16 mouse cellular contexts compared by ENCODE assay signal in genomic region chr5:23405666-23406404, GRCm38 (mm10). TPM values are rescaled to one million over a fixed set of nuclear protein-coding genes. Genes with fewer than 3 reads are reported as not detected.
DNase-seq lines count a peak whose midpoint lies in the region; ATAC-seq and TF ChIP-seq lines count a peak whose summit lies in the region.
"Had no signal": no experiment of that assay in that cellular context is flagged by ENCODE, and none has a peak within 500 bp of the region (broad histone marks: within the 10 kb centered on the region; RNA-seq: fewer than 3 reads in every experiment).

No protein-coding gene starts in this region.

- dilution Hi-C loops in CH12.LX (cut with MboI; ENCODE audit: extremely low pct_ligation_motif_present, extremely low pct_unique_long_range_greater_than_20kb, low sequenced_read_pairs): no loop called here

- DNase-seq in heart, postnatal 0 days (ENCODE audit: low spot score): peak; percentile 3
- DNase-seq in heart, adult 8-10 months (ENCODE audit: low spot score): no peak
- peak; percentile 90 for DNase-seq in CH12.LX (ENCODE audit: extremely low read depth)
- DNase-seq in kidney, postnatal 14 days: no peak
- DNase-seq: adrenal gland, adult 8-10 months; adrenal gland, postnatal 36 days; cerebellum, adult 2 months; cerebellum, postnatal 10 days; forebrain, postnatal 0 days; gastrocnemius, postnatal 14 days; heart, postnatal 10 days had no signal

- no peak overlapping the region for H3K4me2 ChIP-seq in heart, postnatal 0 days (ENCODE audit: low read depth, low read length)
- H3K4me2 ChIP-seq in CH12.LX (ENCODE audit: insufficient read depth, low read depth, poor library complexity, severe bottlenecking): peak overlapping the region; percentile 62
- H3K4me2 ChIP-seq in embryonic facial prominence, embryonic 15.5 days (replicated peaks): no peak overlapping the region
- H3K4me2 ChIP-seq in stomach, embryonic 16.5 days (ENCODE audit: low read depth, low read length): no peak overlapping the region
- H3K4me2 ChIP-seq: forebrain, embryonic 12.5 days; heart, embryonic 13.5 days; hindbrain, embryonic 14.5 days had no signal

- no peaks in the 10 kb centered on the region for H3K36me3 ChIP-seq in heart, postnatal 0 days (replicated peaks; ENCODE audit: control insufficient read depth, insufficient read depth, low read length)
- peaks cover 12% of the 10 kb centered on the region in 2 experiments for H3K36me3 ChIP-seq in CH12.LX (replicated peaks in 1 of 2; ENCODE audit: control insufficient read depth in 1 of 2, insufficient read depth in 1 of 2, low read length in 1 of 2)
- 0 out of 2 replicates have a peak, but pooled peaks cover 10% of the 10 kb centered on the region for H3K36me3 ChIP-seq in embryonic facial prominence, embryonic 15.5 days
- H3K36me3 ChIP-seq in stomach, embryonic 16.5 days (ENCODE audit: control insufficient read depth, insufficient read depth, low read length): no peaks in the 10 kb centered on the region

- peaks cover 21% of the 10 kb centered on the region for H3K79me2 ChIP-seq in CH12.LX (replicated peaks; ENCODE audit: control insufficient read depth, extremely low read depth, insufficient read depth, poor library complexity, severe bottlenecking)

- H3K27ac ChIP-seq in heart, postnatal 0 days (ENCODE audit: low read depth): no peak overlapping the region
- H3K27ac ChIP-seq in CH12.LX (ENCODE audit: insufficient read depth, low read depth): peak overlapping the region; percentile 95
- peak overlapping the region; percentile 68; the same call in 1 of the 2 replicates for H3K27ac ChIP-seq in embryonic facial prominence, embryonic 15.5 days (replicated peaks)
- H3K27ac ChIP-seq in stomach, embryonic 16.5 days (ENCODE audit: low read length): peak overlapping the region; percentile 2; the same call in 1 of the 2 replicates
- H3K27ac ChIP-seq: forebrain, embryonic 12.5 days; heart, embryonic 13.5 days; hindbrain, embryonic 14.5 days had no signal

- in situ Hi-C loops in CH12.LX (cut with MboI; ENCODE audit: low pct_ligation_motif_present, low pct_unique_long_range_greater_than_20kb, low sequenced_read_pairs): loop anchor here (25.0 kb wide), 1 partner anchor 656 kb away; no protein-coding TSS in a partner anchor

- no peak for TF ChIP-seq EP300 in heart, postnatal 0 days (IDR thresholded peaks at IDR 0.05; ENCODE audit: low read depth)
- TF ChIP-seq EP300 in CH12.LX (IDR thresholded peaks at IDR 0.05; ENCODE audit: low read length): peak; percentile 91

- no peak for TF ChIP-seq RAD21 in CH12.LX (IDR thresholded peaks at IDR 0.05; ENCODE audit: low read depth, low read length)

- 91% methylated on average over 12 of the region's 12 CpGs for WGBS in heart, postnatal 0 days
- 81% methylated on average over 12 of the region's 12 CpGs for WGBS in embryonic facial prominence, embryonic 15.5 days
- 90% methylated on average over 12 of the region's 12 CpGs for WGBS in stomach, embryonic 16.5 days

- peak; percentile 65 for TF ChIP-seq POLR2A in CH12.LX (IDR thresholded peaks at IDR 0.05; ENCODE audit: low read depth, low read length)

- H3K4me3 ChIP-seq in heart, postnatal 0 days (ENCODE audit: low read depth, low read length): no peak overlapping the region
- peak overlapping the region; percentile 53 to 72 (median 56) for H3K4me3 ChIP-seq in CH12.LX (replicated peaks in 1 of 3; ENCODE audit: low read depth in 2 of 3, low read length in 2 of 3, poor library complexity in 1 of 3)
- no peak overlapping the region for H3K4me3 ChIP-seq in embryonic facial prominence, embryonic 15.5 days (replicated peaks)
- no peak overlapping the region for H3K4me3 ChIP-seq in stomach, embryonic 16.5 days (replicated peaks; ENCODE audit: low read length)
- H3K4me3 ChIP-seq: forebrain, embryonic 12.5 days; heart, embryonic 13.5 days had no signal

- no peak overlapping the region for H3K9ac ChIP-seq in heart, postnatal 0 days (replicated peaks; ENCODE audit: low read depth, low read length)
- peak overlapping the region; percentile 79 for H3K9ac ChIP-seq in CH12.LX (ENCODE audit: insufficient read depth, low read depth)
- H3K9ac ChIP-seq in embryonic facial prominence, embryonic 15.5 days: no peak overlapping the region
- H3K9ac ChIP-seq in stomach, embryonic 16.5 days (ENCODE audit: low read length): no peak overlapping the region
- H3K9ac ChIP-seq: forebrain, embryonic 12.5 days; forebrain, postnatal 0 days; heart, embryonic 13.5 days; hindbrain, embryonic 14.5 days had no signal

- 0 out of 2 replicates have a peak, but pooled peaks cover 6% of the 10 kb centered on the region for H3K4me1 ChIP-seq in heart, postnatal 0 days (ENCODE audit: control insufficient read depth, insufficient read depth)
- peaks cover 31 to 81% of the 10 kb centered on the region in 2 experiments for H3K4me1 ChIP-seq in CH12.LX (ENCODE audit: control insufficient read depth in 1 of 2, insufficient read depth in 2 of 2)
- peaks cover 11% of the 10 kb centered on the region for H3K4me1 ChIP-seq in embryonic facial prominence, embryonic 15.5 days
- H3K4me1 ChIP-seq in stomach, embryonic 16.5 days (ENCODE audit: control insufficient read depth, insufficient read depth, low read length): peaks cover 17% of the 10 kb centered on the region
- H3K4me1 ChIP-seq: forebrain, embryonic 12.5 days had no signal

- no peaks in the 10 kb centered on the region for H3K9me3 ChIP-seq in heart, postnatal 0 days (replicated peaks; ENCODE audit: control insufficient read depth, low read length)
- no peaks in the 10 kb centered on the region for H3K9me3 ChIP-seq in CH12.LX (replicated peaks; ENCODE audit: low read length)
- no peaks in the 10 kb centered on the region for H3K9me3 ChIP-seq in embryonic facial prominence, embryonic 15.5 days (replicated peaks)
- H3K9me3 ChIP-seq in stomach, embryonic 16.5 days (replicated peaks; ENCODE audit: control insufficient read depth, low read length): no peaks in the 10 kb centered on the region
- H3K9me3 ChIP-seq: forebrain, embryonic 12.5 days; heart, embryonic 13.5 days had no signal

- no peak for ATAC-seq in heart, postnatal 0 days (ENCODE audit: insufficient read depth, low read depth)
- ATAC-seq in embryonic facial prominence, embryonic 15.5 days (ENCODE audit: insufficient number of reproducible peaks, low FRiP score, low TSS enrichment, low read depth): no peak; the same call in 1 of the 2 replicates
- no peak for ATAC-seq in stomach, embryonic 16.5 days (ENCODE audit: insufficient read depth, low FRiP score)
- ATAC-seq: forebrain, postnatal 0 days had no signal

- no peak for TF ChIP-seq CTCF in heart, postnatal 0 days (IDR thresholded peaks at IDR 0.05; ENCODE audit: low read depth)
- TF ChIP-seq CTCF in CH12.LX (conservative IDR thresholded peaks at IDR 0.05 in 1 of 2, IDR thresholded peaks at IDR 0.05 in 1 of 2; ENCODE audit: low read depth in 2 of 2, low read length in 2 of 2): no peak

- H3K27me3 ChIP-seq in heart, postnatal 0 days (ENCODE audit: control insufficient read depth, insufficient read depth, low read length): no peaks in the 10 kb centered on the region
- H3K27me3 ChIP-seq in CH12.LX (replicated peaks): no peaks in the 10 kb centered on the region
- H3K27me3 ChIP-seq in embryonic facial prominence, embryonic 15.5 days: no peaks in the 10 kb centered on the region
- no peaks in the 10 kb centered on the region for H3K27me3 ChIP-seq in stomach, embryonic 16.5 days (ENCODE audit: control insufficient read depth, insufficient read depth, low read length)
- H3K27me3 ChIP-seq: forebrain, embryonic 12.5 days; heart, embryonic 13.5 days had no signal

TF ChIP-seq in CH12.LX, 34 proteins besides CTCF, POLR2A, EP300 and RAD21 (continues in another document):
- TF ChIP-seq POLR2AphosphoS2 (IDR thresholded peaks at IDR 0.05; ENCODE audit: low read depth, low read length): no peak; the same call in 1 of the 2 replicates
- peak; percentile 50; the same call in 1 of the 2 replicates for TF ChIP-seq NELFE (IDR thresholded peaks at IDR 0.05; ENCODE audit: low read depth, low read length)
- peak; percentile 19 for TF ChIP-seq SMC3 (IDR thresholded peaks at IDR 0.05; ENCODE audit: low read depth, low read length)
- TF ChIP-seq GABPA (IDR thresholded peaks at IDR 0.05; ENCODE audit: insufficient replicate concordance, low read depth, low read length): no peak; the same call in 1 of the 2 replicates
- peak; percentile 87; the same call in 1 of the 2 replicates for TF ChIP-seq MEF2A (IDR thresholded peaks at IDR 0.05; ENCODE audit: borderline replicate concordance, low read depth, low read length)
- TF ChIP-seq ZMIZ1 (IDR thresholded peaks at IDR 0.05; ENCODE audit: low read depth, low read length): peak; percentile 32; the same call in 1 of the 2 replicates
- peak; percentile 85; the same call in 1 of the 2 replicates for TF ChIP-seq KAT2A (IDR thresholded peaks at IDR 0.05; ENCODE audit: insufficient replicate concordance, low read length)
- no peak for TF ChIP-seq ZKSCAN1 (IDR thresholded peaks at IDR 0.05; ENCODE audit: borderline replicate concordance, low read depth, low read length)
- TF ChIP-seq JUND (conservative IDR thresholded peaks at IDR 0.05; ENCODE audit: low read depth, low read length): peak; percentile 75
- TF ChIP-seq TBP (conservative IDR thresholded peaks at IDR 0.05; ENCODE audit: low read depth, low read length): peak; percentile 86; the same call in 1 of the 2 replicates
- no peak; the same call in 1 of the 2 replicates for TF ChIP-seq MYC (IDR thresholded peaks at IDR 0.05; ENCODE audit: low read depth, low read length)
- TF ChIP-seq PAX5 (IDR thresholded peaks at IDR 0.05; ENCODE audit: low read length): no peak
- no peak; the same call in 1 of the 2 replicates for TF ChIP-seq HCFC1 (IDR thresholded peaks at IDR 0.05; ENCODE audit: low read depth, low read length)
- TF ChIP-seq UBTF (IDR thresholded peaks at IDR 0.05; ENCODE audit: low read depth, low read length): no peak
- TF ChIP-seq SIN3A (IDR thresholded peaks at IDR 0.05; ENCODE audit: low read length): peak; percentile 54; the same call in 1 of the 2 replicates
- peak; percentile 67; the same call in 1 of the 2 replicates for TF ChIP-seq MAX (IDR thresholded peaks at IDR 0.05; ENCODE audit: low read length)
- peak; percentile 81 for TF ChIP-seq CHD2 (IDR thresholded peaks at IDR 0.05; ENCODE audit: low read length)
- TF ChIP-seq ELF1 (IDR thresholded peaks at IDR 0.05; ENCODE audit: low read depth, low read length): peak; percentile 53; the same call in 1 of the 2 replicates

RNA-seq across cellular contexts. Expression of gene Kmt2e, which starts 28.4 kb away (rescaled TPM):
- total RNA-seq in heart, postnatal 0 days (2014; rRNA removed; ENCODE audit: low replicate concordance): 31.4 and 34.5 TPM in 2 replicates
- polyA plus RNA-seq in heart, postnatal 0 days (2015; fragmentation: Nextera tagmentation; extraction: Ambion mirVana): 55.0 and 55.4 TPM in 2 replicates
- 10 to 100 TPM; 42.1 to 47.6 (median 44.7) TPM for total RNA-seq in heart, adult 8-10 months (2022)
- total RNA-seq in CH12.LX (2012; rRNA removed) (21.2 and 21.3 TPM in 2 replicates), CH12.LX (2014; rRNA removed) (7.2 and 10.2 TPM in 2 replicates)
- polyA plus RNA-seq in CH12.LX (2012; ENCODE audit: insufficient read length, low read depth): 24.6 and 29.7 TPM in 2 replicates
- polyA plus RNA-seq in embryonic facial prominence, embryonic 15.5 days (2015; fragmentation: Nextera tagmentation; extraction: Ambion mirVana): 105 and 109 TPM in 2 replicates
- polyA plus RNA-seq in stomach, embryonic 16.5 days (2015; fragmentation: Nextera tagmentation; extraction: Ambion mirVana): 90.9 and 94.0 TPM in 2 replicates

Comparison
In these comparisons a context has a peak if more than half of its experiments do, and no peak if none do; other contexts are left out.
1. DNase-seq: peak in heart, postnatal 0 days (single experiment) and CH12.LX (single experiment); none in heart, adult 8-10 months (single experiment) and kidney, postnatal 14 days (single experiment).
2. H3K4me3 ChIP-seq: peak in CH12.LX (3 of 3); none in heart, postnatal 0 days (single experiment), embryonic facial prominence, embryonic 15.5 days (single experiment) and stomach, embryonic 16.5 days (single experiment).